Mouse (Mus musculus): ENCODE results near the gene Slu7.

DNA sequence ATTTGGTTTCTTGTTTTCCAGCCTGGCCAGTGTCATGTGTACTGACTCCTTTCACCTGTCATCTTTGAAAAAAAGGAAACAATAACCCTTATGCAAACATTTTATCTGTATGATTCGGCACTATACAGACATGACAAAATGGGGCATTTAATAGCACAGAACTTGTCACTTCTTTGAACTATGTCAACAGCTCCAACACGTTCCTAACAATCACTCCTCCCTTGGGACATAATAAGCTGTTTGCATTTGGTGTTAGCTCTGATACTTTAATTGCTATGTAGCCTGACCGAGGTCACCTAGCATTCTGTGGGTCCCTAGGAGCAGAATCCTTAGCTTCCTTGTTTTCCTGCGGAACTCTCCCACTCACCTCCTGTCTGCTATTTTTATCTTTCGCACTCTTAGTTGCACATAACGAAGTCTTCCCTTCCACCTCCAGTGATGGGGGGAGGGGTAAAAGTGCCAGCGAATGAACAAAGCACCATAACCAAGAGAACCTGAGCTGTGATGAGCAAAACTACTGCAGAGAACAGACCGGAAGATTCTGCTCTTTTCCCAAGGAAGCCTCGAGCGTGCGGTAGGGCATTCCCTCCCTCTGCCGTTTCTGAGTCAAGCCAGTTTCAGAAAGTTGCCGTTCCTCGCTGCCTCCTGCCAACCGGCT is 29.3 kb upstream of the Slu7 start:
- no peak for TF ChIP-seq CTCF (IDR thresholded peaks at IDR 0.05; ENCODE audit: low read depth)
- TF ChIP-seq EP300 (IDR thresholded peaks at IDR 0.05; ENCODE audit: low read depth): no peak

Measured in heart, postnatal 0 days (tissue).